Mouse (Mus musculus) kidney, embryonic 14.5 days (tissue): ENCODE data around the gene Lrig2. TPM values are rescaled to one million over a fixed set of nuclear protein-coding genes. Genes with fewer than 3 reads are reported as not detected.
A peak's percentile ranks its signal among the peaks of the same experiment; 100 is the strongest.
"Not testable (repeated sequence)": the region's sequence is repeated elsewhere in the genome, so short reads cannot be mapped to it uniquely, and the experiment has no call there.

Experiments used
- ATAC-seq: fragments of 200-750 bp; cut with Nextera tagmentation; 2 replicates; pipeline ENCODE4 v1.8.0; 2017; ENCODE audit warnings: moderate number of reproducible peaks, mild to moderate bottlenecking, moderate TSS enrichment, moderate library complexity; ENCODE audit not compliant: low FRiP score, low TSS enrichment
- H3K27ac ChIP-seq: fragments of 300-500 bp; sonication (generic); 2 replicates; pipeline ENCODE4 v1.5.1; 2014; ENCODE audit warnings: low read depth, mild to moderate bottlenecking, low read length, moderate library complexity, mixed read lengths
- H3K27me3 ChIP-seq: fragments of 300-500 bp; sonication (generic); 2 replicates; pipeline ENCODE4 v1.6.1; 2014; ENCODE audit warnings: mild to moderate bottlenecking, low read length; ENCODE audit not compliant: control insufficient read depth, insufficient read depth
- H3K36me3 ChIP-seq: fragments of 300-500 bp; sonication (generic); 2 replicates; pipeline ENCODE4 v1.6.1; 2014; ENCODE audit warnings: low read length, mixed read lengths; ENCODE audit not compliant: control insufficient read depth, insufficient read depth
- H3K4me1 ChIP-seq: fragments of 300-500 bp; sonication (generic); 2 replicates; pipeline ENCODE4 v1.6.1; 2014; ENCODE audit warnings: low read length, mixed read lengths; ENCODE audit not compliant: control insufficient read depth, insufficient read depth
- H3K4me2 ChIP-seq: fragments of 300-500 bp; sonication (generic); replicated peaks from 2 replicates; pipeline ENCODE4 v1.6.1; 2014; ENCODE audit warnings: low read depth, mild to moderate bottlenecking, low read length
- H3K4me3 ChIP-seq: fragments of 300-500 bp; sonication (generic); 2 replicates; pipeline ENCODE4 v1.5.1; 2014; ENCODE audit warnings: mild to moderate bottlenecking, low read length
- H3K9ac ChIP-seq: fragments of 300-500 bp; sonication (generic); 2 replicates; pipeline ENCODE4 v1.6.1; 2014; ENCODE audit warnings: low read depth, mild to moderate bottlenecking, low read length, moderate library complexity
- H3K9me3 ChIP-seq: fragments of 300-500 bp; sonication (generic); 2 replicates; pipeline ENCODE4 v1.6.1; 2016; ENCODE audit warnings: low read length; ENCODE audit not compliant: control insufficient read depth
- WGBS: fragments of 180-500 bp; shearing (Covaris S2); extraction: QIAGEN DNeasy Blood & Tissue Kit; methylation state at CpG from one replicate; pipeline ENCODE4 v1.1.7; 2014; 5-methylcytosine and 5-hydroxymethylcytosine counted together
- polyA plus RNA-seq: library from polyadenylated mRNA; unstranded; fragments of >200 nt; fragmentation: Nextera tagmentation; extraction: Ambion mirVana; gene quantifications from 2 replicates; pipeline ENCODE4 v1.2.1, GENCODE M21; 2014

Gene Lrig2
- polyA plus RNA-seq, 1 experiment from 2014 or later, result 25.6 TPM

DNA sequence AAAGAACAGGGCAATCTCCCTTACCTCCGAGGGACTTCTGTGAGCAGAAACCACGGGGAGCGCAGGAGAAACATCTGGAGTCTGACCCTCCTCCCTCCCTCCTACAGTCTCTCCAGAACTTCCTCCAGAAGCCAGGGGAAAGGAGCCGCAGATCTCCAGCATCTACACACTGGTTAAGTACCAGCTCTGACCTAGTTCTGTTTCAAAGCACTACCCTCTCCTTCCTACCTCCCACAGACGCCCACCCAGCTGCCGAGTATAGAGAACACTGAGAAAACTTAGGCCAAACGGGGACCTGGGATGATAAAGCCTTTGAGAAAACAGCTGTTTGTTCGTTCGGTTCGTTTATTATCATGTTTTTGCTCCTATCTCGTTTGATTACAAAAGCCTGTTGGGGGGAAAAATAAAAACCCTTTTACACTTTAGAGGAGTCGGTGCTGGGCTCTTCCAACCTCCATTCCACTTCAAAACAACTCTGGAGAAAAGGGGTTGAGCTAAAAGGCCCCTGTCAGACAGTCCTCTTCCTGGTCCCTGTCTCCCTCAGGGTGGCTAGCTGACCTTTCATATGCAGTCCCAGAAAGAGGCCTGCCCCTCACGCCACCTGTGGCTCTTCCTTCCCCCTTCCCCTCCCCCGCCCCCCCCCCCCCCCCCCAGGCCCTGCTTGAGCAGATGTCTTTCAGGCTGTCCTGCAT, 80.4 kb downstream of the Lrig2 start:
- Histone ChIP-seq H3K4me3 (no peak overlapping the region), H3K4me2 (no peak overlapping the region), H3K9me3 (no peaks in the 10 kb centered on the region), H3K27me3 (no peaks in the 10 kb centered on the region), H3K27ac (peak overlapping the region; percentile 25; the same call in 1 of the 2 replicates), H3K9ac (no peak overlapping the region), H3K36me3 (no peaks in the 10 kb centered on the region), H3K4me1 (peaks cover 11% of the 10 kb centered on the region; the same call in 1 of the 2 replicates)
- no peak for ATAC-seq
- 15% methylated on average over 13 of the region's 14 CpGs for WGBS

DNA sequence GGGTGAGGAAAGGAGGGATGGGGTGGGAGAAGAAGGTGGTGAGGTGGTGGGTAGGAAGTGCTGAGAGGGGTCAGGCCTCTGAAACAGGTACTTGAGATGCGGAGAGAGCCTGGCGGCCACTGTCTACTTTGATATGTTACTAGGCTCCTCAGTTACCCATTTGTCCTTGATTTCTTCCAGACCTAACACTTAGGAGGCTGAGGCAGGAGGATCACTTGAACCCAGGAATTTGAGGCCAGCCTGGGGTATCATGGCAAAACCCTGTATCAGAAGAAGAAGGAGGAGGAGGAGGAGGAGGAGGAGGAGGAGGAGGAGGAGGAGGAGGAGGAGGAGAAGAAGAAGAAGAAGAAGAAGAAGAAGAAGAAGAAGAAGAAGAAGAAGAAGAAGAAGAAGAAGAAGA, 84.4 kb downstream of the Lrig2 start:
- not testable (repeated sequence) for ATAC-seq, H3K4me1 ChIP-seq, H3K4me2 ChIP-seq, H3K27me3 ChIP-seq, H3K4me3 ChIP-seq, H3K9me3 ChIP-seq, H3K9ac ChIP-seq, H3K36me3 ChIP-seq, H3K27ac ChIP-seq
- WGBS, result 100% methylated on average over 2 of the region's 2 CpGs

- Histone ChIP-seq H3K9me3 (no peaks in the 10 kb centered on the region), H3K36me3 (no peaks in the 10 kb centered on the region), H3K27me3 (no peaks in the 10 kb centered on the region), H3K4me3 (no peak overlapping the region), H3K4me1 (0 out of 2 replicates have a peak, but pooled peaks cover 3% of the 10 kb centered on the region), H3K4me2 (no peak overlapping the region), H3K9ac (no peak overlapping the region), H3K27ac (no peak overlapping the region)
- 78% methylated on average over 7 of the region's 7 CpGs for WGBS
- ATAC-seq, result 0 out of 2 replicates have a peak, but pooled peaks have one; percentile 57
Observed at GRCm38 (mm10) chr3:104424346-104424745, 87.4 kb downstream of the Lrig2 start.

DNA sequence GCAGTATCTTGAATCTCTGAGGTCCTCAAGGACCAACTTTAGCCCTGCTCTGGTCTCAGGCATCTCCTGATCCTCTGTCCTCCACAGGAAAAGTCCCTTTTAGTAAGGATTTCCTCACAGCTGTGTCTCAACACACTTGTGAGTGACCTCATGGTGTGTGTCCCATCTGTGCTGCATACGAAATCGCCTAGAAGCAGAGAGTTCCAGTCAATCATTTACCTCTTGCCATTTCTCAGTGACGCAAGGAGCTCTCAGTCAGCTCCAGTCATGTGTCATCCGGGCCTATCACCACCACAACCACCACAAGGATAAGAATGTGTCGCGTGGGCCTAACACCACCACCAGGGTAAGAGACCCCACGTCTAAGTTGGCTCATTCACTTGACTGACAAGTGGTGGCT, 90.8 kb downstream of the Lrig2 start:
- no peak for ATAC-seq
- no peak overlapping the region for H3K9ac ChIP-seq
- WGBS, result 78% methylated on average over 7 of the region's 7 CpGs
- no peak overlapping the region for H3K4me3 ChIP-seq
- H3K4me1 ChIP-seq, result 0 out of 2 replicates have a peak, but pooled peaks cover 3% of the 10 kb centered on the region
- no peaks in the 10 kb centered on the region for H3K27me3 ChIP-seq
- no peak overlapping the region for H3K4me2 ChIP-seq
- H3K27ac ChIP-seq, result no peak overlapping the region
- no peaks in the 10 kb centered on the region for H3K36me3 ChIP-seq
- H3K9me3 ChIP-seq, result no peaks in the 10 kb centered on the region

- no peak overlapping the region for H3K27ac ChIP-seq
- no peak overlapping the region for H3K4me2 ChIP-seq
- H3K9me3 ChIP-seq, result no peaks in the 10 kb centered on the region
- H3K4me3 ChIP-seq, result no peak overlapping the region
- WGBS, result 71% methylated on average over 4 of the region's 4 CpGs
- H3K9ac ChIP-seq, result no peak overlapping the region
- H3K4me1 ChIP-seq, result 0 out of 2 replicates have a peak, but pooled peaks cover 3% of the 10 kb centered on the region
- no peak for ATAC-seq
- no peaks in the 10 kb centered on the region for H3K36me3 ChIP-seq
- no peaks in the 10 kb centered on the region for H3K27me3 ChIP-seq
Observed at GRCm38 (mm10) chr3:104419990-104420389, 91.7 kb downstream of the Lrig2 start.

- no peaks in the 10 kb centered on the region for H3K27me3 ChIP-seq
- H3K4me1 ChIP-seq, result no peaks in the 10 kb centered on the region
- H3K36me3 ChIP-seq, result no peaks in the 10 kb centered on the region
- H3K9ac ChIP-seq, result no peak overlapping the region
- WGBS, result 57% methylated on average over 5 of the region's 5 CpGs
- no peak overlapping the region for H3K27ac ChIP-seq
- H3K4me2 ChIP-seq, result no peak overlapping the region
- ATAC-seq, result no peak
- no peak overlapping the region for H3K4me3 ChIP-seq
- H3K9me3 ChIP-seq, result no peaks in the 10 kb centered on the region
Observed at GRCm38 (mm10) chr3:104416806-104417205, 94.9 kb downstream of the Lrig2 start.

DNA sequence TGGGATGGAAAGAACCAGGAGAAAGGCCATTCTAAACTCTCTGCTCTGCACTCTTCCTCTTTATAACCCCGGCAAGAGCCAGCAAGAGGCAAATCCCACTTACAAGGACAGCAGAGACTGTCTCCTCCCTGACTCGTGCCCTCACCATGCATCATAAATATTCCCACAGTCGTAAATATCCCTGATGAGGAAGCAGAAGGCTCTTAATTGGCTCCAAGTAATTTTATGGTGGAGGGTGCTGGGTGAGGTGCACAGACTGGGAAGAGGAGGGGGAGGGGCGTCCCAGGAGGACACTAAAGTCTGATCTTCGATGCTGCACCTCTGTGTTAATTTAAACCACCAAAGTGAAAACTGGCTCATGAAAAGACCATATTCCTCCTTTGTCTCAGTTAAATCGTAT, 99.2 kb downstream of the Lrig2 start:
- H3K4me1 ChIP-seq, result no peaks in the 10 kb centered on the region
- H3K27me3 ChIP-seq, result no peaks in the 10 kb centered on the region
- H3K36me3 ChIP-seq, result no peaks in the 10 kb centered on the region
- H3K9ac ChIP-seq, result no peak overlapping the region
- H3K9me3 ChIP-seq, result no peaks in the 10 kb centered on the region
- no peak overlapping the region for H3K4me2 ChIP-seq
- 29% methylated on average over 6 of the region's 6 CpGs for WGBS
- no peak for ATAC-seq
- no peak overlapping the region for H3K27ac ChIP-seq
- H3K4me3 ChIP-seq, result no peak overlapping the region

DNA sequence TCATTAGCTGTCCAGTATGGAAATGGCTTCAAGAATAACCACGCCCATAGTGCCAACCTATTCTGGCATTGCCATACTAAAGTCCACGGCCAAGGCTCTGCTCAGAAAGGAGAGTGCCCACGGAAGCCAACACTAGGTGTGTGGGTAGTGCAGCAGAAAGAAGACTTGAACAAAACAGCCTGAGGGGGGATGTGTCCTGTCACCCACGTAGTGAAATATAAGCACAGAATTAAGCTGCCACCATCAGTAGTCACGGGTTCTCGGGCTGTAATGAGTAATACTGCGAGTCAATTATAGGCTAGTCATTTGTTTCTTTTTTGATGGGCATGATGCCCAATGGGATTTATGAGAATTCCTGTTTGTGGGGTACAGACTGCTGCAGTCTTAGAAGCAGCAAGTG, 104.2 kb downstream of the Lrig2 start:
- H3K27me3 ChIP-seq, result no peaks in the 10 kb centered on the region
- H3K36me3 ChIP-seq, result no peaks in the 10 kb centered on the region
- no peak overlapping the region for H3K4me3 ChIP-seq
- H3K9ac ChIP-seq, result no peak overlapping the region
- no peak overlapping the region for H3K27ac ChIP-seq
- ATAC-seq, result no peak
- WGBS, result 60% methylated on average over 7 of the region's 7 CpGs
- no peaks in the 10 kb centered on the region for H3K9me3 ChIP-seq
- H3K4me2 ChIP-seq, result no peak overlapping the region
- no peaks in the 10 kb centered on the region for H3K4me1 ChIP-seq

DNA sequence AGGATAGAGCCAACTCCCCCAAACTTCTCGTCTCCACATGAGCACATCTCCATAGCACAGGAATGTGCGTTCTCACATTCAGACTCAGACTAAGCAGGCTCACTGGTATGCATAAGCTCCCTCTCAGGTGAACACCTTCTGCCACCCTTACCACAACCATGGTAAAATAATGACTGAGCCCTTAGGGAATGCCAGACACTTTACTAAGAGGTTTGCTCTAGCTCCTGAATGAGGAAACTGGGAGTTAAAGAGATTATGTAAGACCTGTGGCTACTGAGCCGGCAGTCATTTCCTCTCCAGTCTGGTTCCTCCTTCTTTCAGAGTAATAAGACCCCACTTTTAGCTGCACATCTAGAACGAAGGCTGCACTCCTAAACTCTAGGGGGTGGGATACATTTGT, 108.1 kb downstream of the Lrig2 start:
- 73% methylated on average over 4 of the region's 4 CpGs for WGBS
- Histone ChIP-seq H3K4me3 (no peak overlapping the region), H3K4me1 (no peaks in the 10 kb centered on the region), H3K9me3 (no peaks in the 10 kb centered on the region), H3K4me2 (no peak overlapping the region), H3K36me3 (no peaks in the 10 kb centered on the region), H3K27me3 (no peaks in the 10 kb centered on the region), H3K9ac (no peak overlapping the region), H3K27ac (no peak overlapping the region)
- ATAC-seq, result no peak
